Mouse (Mus musculus): ENCODE measurements around the gene Arid2. TPM values are rescaled to one million over a fixed set of nuclear protein-coding genes. Genes with fewer than 3 reads are reported as not detected.

Arid2 gene
- polyA plus RNA-seq, 1 experiment from 2014 or later, result 27.4 TPM

DNA sequence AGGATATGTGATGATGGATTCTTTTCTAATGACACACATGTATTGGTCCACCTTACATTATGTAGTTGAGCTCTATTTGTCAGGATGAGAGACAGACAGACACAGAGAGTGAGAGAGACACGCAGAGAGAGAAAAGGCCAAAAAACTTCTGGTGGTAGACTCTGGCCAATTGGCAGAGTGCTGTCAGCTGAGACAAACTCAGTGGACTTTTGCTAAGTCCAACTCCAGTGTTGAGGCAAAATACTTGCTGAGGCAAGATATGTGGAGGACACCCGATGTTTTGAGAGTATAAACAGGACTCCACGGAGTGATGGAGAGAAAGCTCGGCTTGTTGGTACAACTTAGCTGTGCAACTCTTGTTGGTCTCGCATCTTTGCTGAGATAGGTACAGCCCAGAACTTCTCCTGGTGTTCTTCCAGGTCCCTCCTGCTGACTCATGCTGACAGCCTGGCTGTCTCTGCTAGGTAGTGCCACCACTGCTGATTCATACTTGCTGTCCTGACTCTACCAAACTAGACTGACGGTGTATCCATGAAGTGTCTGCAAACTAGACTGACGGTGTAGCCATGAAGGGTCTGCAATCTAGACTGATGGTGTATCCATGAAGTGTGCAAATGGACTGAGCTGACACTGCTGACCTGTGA lies 161.5 kb downstream of the Arid2 start:
- no peaks in the 10 kb centered on the region for H3K9me3 ChIP-seq
- no peaks in the 10 kb centered on the region for H3K4me1 ChIP-seq
- no peak overlapping the region for H3K4me2 ChIP-seq (replicated peaks)
- H3K27me3 ChIP-seq, result no peaks in the 10 kb centered on the region
- 93% methylated on average over 7 of the region's 7 CpGs for WGBS
- H3K36me3 ChIP-seq, result peaks cover 10% of the 10 kb centered on the region
- no peak for ATAC-seq (replicated peaks)
- no peak overlapping the region for H3K9ac ChIP-seq (replicated peaks)
- H3K4me3 ChIP-seq, result no peak overlapping the region
- no peak overlapping the region for H3K27ac ChIP-seq (replicated peaks)

DNA sequence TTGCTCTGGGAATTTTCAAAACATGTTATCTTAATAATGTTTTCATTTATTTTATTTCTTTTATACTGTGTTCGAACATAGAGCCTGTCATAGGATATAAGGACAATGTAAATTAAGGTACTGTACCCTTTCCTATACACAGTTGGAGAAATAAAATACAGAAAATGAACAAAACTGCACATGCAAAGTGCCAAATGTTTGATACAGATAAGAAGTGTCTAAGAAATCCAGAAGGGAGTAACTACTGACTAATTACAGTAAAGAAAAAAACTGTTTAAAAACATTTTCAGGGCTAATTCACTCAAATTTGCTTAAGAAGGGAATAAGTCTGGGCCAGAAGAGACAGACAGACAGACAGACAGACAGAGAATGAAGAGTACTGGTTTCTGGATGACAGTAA lies 166.0 kb downstream of the Arid2 start:
- H3K9ac ChIP-seq (replicated peaks), result no peak overlapping the region
- 96% methylated on average over 1 of the region's 1 CpGs for WGBS
- H3K9me3 ChIP-seq, result no peaks in the 10 kb centered on the region
- H3K4me2 ChIP-seq (replicated peaks), result no peak overlapping the region
- H3K27me3 ChIP-seq, result no peaks in the 10 kb centered on the region
- no peaks in the 10 kb centered on the region for H3K4me1 ChIP-seq
- no peak overlapping the region for H3K27ac ChIP-seq (replicated peaks)
- no peak for ATAC-seq (replicated peaks)
- H3K36me3 ChIP-seq, result peaks cover 4% of the 10 kb centered on the region
- H3K4me3 ChIP-seq, result no peak overlapping the region

Small RNA genes lying within 50 kb of the gene (microRNA-seq; reads per million reads assigned to microRNA genes)
- gene Gm25397, result not detected

Other genes with a start within 250 kb of the Arid2 start
- gene Scaf11, start 173.3 kb downstream of the Arid2 start, polyA plus RNA-seq (2015; fragmentation: Nextera tagmentation; extraction: Ambion mirVana), result 57.9 and 62.0 TPM in 2 replicates

Data from forebrain, embryonic 15.5 days (tissue).